Mouse (Mus musculus) gastrocnemius, postnatal 10 days (tissue): Measurements from ENCODE around the gene Rfx3. TPM values are rescaled to one million over a fixed set of nuclear protein-coding genes. Genes with fewer than 3 reads are reported as not detected.

Experiments
- DNase-seq: peaks from one replicate; pipeline ENCODE4 v3.0.0; 2021; ENCODE audit warnings: mixed read lengths
- total RNA-seq, 2 experiments: library from RNA; stranded (reverse); gene quantifications; 2 replicates each; pipeline ENCODE4 v1.2.3; 2021

The Rfx3 gene
- total RNA-seq, 2 experiments from 2014 or later, result 4.9 to 6.3 TPM

DNA sequence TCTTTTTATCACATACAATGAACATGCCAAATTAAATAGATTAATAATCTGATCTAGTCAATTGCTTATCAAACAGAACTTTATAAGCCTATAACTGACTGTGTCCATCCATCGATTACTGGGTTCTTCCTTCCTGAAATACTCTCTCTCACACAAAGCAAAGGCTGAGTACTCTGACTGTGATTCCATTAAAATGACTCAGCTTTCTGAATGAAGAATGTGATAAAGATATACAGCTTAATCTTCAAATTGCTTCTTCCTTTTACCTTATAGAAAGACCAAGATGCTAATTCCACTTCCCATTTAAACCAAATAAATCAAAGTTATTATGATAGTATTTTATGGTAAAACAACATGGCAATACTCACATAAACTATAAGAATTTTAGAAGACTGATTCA lies 105.8 kb downstream of the Rfx3 start:
- DNase-seq, result no peak

DNA sequence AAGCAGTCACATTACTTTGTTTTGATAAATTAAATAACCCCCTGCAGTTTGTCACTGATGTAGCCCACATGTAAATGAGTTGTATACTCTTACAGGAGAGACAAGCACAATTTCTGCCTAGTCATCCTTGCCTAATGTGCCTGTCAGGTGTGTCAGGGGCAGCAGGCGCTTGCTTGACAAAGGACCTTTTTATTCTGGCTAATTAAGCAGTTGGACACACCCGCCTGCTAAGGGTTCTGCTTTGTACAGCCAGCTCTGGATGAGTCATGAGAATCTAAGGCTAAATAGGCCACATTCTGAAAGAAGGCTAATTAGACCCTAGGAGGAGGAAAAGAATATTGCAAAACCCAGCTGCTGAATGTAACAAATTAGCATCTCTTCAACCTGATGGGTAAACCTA lies 106.3 kb downstream of the Rfx3 start:
- no peak for DNase-seq

DNA sequence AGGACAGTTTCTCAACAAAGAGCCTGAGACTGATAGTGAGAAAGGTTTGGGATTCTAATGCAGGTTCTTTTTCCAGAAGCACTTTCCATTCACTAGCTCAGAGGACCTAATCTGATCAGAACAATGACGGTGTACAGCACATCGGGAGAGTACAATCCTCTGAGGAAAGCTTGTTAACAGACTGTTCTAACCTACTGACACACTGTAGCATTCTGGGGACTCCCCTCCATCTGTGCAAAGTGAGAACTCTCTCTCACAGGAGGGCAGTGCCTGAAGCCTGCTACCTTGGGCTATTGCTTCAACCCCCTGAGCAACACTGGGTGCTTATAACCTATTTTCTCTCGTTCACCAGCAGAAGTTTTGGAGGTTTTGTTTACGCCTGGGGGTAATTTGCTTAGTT lies 106.8 kb downstream of the Rfx3 start:
- no peak for DNase-seq

DNA sequence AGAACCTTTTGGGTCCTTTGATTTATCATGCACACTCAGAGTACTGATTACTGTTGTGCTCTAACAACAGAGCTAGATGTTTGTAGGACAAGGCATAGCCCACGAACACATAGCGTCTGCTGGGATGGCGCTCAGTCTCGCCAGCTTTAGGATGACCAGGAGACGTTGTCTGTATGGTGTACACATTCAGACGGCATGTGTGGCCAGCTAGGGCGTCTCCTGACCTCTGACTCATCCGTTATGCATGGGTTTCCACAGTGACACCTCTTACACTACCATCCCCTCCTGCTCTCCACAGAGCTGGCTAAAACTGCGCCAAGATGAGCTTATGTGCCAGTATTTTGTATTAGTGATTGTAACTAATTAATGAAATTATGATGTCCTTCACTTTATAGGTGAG lies 108.4 kb downstream of the Rfx3 start:
- DNase-seq, result no peak

DNA sequence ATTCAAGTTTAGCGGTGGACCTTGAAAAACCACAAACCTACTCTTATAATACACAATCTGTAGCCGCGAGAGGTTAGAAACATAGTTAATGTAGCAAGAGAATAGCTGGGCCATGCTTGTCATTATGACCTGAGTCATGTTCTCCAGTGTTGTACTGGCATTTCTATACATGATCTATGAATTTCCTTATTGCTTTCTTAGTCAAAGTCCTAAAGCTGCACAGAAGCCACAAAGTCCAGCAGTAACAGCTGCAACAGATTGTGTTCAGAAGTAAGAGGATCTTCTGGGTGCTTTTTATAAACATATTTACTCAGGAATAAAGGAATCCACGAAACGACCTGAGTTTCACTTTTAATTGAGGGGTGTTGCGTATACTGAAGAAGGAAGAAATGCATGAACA lies 109.3 kb downstream of the Rfx3 start:
- no peak for DNase-seq

DNA sequence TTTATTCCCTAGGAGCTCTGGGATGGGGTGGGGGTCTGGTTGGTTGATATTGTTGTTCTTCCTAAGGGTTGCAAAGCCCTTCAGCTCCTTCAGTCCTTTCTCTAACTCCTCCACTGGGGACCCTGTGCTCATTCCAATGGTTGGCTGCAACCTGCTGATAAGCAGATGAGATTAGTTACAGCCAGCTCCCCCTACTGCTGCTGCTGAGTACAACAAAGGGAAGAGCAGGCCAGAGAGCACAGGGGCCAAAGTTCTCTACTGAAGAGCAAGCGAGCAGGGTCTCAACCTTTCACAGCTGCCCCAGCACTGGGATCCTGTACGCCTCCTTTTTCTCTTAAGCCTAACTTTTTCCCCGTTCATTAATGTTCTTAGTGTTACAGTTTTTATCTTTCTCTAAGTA lies 126.4 kb downstream of the Rfx3 start:
- DNase-seq, result no peak

DNA sequence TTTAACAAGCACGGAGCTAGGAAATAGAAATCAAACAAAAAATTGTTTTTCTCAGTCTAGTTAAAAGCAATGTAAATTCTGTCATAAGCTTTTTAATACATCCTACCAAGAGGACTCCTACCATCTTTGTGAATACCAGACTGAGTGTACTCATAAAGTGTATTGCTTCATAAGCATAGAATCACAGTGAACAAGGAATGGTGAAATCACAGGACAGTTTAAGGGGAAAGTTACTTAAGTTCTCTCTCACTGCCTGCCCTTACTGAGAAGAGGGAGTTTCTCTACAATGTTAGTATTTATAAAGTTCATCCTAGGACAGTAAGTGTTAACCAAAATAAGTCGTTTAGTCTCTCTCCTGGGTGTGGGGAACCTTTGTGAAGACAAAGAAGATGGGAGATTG lies 133.5 kb downstream of the Rfx3 start:
- DNase-seq, result no peak

DNA sequence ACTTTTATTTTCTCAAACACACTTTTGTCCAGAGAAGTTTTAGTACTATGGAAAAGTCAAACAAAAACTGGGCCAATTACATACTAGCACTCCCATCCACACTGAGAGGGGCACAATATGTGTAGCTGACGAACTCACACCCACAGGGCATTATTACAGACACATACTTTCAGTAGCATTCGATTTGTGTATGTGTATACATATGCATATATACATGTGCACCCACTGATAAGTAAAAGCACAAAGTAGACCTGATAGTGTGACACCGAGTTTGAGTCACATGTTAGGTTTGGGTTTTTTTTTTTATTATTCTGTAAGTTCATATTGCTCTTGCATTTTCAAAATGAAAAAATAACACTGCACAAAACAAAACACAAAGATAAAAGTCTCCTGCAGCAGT lies 140.2 kb downstream of the Rfx3 start:
- no peak for DNase-seq

DNA sequence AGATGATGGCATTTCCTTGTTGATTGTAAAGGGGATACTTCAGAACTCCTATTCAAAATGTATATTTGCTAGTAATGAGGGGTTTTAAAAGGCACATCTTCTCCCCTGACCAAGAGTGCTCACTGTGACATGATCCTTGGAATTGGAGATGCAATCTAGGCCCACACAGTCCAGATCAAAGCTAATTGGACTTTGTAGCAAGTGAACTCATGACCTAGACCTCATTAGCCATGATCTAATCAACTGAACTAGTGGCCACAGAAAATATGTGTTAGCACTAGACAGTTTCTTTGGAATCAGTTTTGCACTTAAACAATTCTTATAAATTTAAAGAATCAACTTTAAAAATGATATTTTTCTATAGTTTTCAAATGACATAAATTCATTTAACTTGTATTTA lies 151.3 kb downstream of the Rfx3 start:
- no peak for DNase-seq

DNA sequence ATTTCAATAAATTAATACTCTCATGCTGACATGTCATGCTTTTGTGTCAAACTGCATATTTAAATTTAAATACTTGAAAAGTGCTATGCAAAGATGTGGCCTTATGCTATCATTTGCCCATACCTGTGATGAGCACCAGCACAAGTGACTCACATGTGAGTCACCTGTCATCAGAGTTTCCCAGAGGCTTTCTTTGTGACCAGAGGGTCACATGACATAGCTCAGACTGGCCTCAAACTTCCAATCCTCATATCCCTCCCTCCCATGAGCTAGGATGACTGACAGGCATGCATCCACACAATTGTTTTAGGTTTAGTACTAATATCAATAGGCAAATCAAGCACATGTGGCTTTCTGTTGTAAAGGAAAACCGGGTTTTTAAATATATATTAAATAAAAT lies 162.0 kb downstream of the Rfx3 start:
- DNase-seq, result no peak

DNA sequence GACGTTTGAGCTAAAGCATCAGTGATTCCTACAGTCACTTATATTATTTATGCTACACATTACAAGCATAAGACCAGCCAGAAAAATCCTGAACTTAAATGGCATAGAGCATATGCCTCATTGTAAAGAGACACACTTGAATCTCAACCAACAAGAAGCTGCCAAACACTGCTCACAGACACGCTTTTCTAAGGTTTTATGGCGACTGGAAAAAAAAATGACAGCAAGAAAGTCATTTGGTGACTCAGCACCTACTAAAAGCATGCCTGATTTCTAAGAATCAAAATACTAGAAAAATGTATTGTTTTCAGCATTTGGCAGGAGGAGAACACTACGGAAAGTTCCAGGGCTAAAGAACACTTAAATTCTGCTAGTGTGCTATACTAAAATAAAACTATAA lies 163.9 kb downstream of the Rfx3 start:
- DNase-seq, result no peak

DNA sequence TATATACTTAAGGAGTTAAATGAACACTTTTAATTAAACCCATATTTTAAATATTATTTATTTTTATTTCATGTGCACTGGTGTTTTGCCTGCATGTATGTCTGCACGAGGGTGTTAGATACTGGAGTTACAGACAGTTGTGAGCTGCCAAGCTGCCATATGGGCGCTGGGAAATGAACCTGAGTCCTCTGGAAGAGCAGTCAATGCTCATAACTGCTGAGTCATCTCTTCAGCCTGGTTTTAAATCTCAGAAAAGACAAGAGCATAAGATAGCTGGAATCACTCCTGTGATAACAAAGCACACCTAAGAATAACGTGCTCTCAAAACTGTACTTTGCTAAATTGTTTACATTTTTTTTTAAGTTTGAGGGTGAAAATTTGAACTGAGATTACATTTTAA lies 172.3 kb downstream of the Rfx3 start:
- no peak for DNase-seq

DNA sequence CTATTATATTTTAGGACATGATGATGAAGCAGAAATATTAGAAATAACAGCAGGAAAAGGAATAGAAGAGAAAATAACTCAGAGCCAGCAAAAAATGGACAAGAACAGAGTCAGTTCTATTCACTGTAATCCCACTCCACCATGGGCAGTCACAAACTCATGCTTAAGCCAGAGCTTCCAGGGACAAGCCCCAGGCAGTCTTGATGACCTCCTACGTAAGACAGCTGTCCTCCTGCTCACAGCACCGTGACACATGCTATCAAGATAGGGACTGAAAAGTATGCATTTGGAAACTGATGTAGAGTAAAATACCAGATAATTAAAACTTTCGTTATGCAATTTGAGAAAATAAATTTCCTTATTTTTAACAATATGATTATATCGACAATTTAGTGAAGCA lies 172.9 kb downstream of the Rfx3 start:
- no peak for DNase-seq

DNA sequence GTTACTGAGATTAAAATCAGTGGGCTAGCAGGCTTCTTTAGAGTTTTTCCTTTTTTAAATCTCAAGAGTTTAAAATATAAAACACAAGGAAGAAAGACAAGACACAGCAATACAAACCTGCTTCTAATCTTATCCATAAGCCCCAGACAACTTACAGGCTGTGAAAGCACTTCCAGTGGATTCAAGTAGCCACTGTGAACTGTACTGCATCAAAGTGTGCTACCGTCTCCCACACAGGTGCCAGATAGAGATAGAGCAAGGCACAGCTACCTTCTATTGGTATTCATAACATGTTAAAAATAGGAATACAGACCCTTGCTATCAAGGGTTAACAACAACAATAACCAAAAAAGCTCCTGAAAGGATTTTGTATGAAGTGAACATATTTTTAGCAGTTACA lies 178.5 kb downstream of the Rfx3 start:
- DNase-seq, result no peak

DNA sequence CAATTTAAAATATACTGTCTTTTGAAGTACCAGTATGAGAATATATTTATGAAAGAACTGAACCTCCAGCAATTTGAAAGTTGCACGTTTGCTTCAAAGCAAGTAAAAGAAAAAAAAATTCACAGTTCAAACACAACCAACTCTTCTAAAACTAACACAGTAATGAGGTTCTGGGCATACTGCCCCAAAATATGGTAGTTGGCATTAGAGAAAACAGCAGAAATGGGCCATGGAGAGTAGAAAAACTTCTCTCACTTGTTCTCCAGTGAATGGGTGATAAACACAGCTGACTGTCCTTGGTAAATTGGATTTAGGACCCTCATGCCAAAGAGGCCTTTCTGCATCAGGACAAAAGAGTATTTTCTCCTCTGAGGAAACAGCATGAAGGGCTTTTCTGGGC lies 182.7 kb downstream of the Rfx3 start:
- no peak for DNase-seq

DNA sequence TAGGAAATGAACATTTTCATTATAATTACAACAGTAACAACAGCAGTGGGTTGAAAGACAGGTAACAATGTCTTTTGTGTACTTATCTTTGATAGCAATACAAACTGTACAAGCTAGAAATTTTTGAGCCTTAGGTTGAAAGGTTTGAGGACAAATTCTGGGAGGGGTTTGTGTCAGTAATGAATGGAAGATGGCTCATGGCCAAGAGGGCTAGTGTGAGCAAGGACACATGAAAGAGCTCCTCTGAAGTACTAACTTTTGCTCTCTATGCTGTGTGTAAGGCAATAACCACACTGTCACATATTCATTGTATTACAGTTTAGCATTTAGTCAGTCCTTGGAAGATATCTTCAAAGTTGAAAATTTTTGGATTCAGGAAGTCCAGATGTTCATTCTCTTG lies 193.3 kb downstream of the Rfx3 start:
- no peak for DNase-seq

DNA sequence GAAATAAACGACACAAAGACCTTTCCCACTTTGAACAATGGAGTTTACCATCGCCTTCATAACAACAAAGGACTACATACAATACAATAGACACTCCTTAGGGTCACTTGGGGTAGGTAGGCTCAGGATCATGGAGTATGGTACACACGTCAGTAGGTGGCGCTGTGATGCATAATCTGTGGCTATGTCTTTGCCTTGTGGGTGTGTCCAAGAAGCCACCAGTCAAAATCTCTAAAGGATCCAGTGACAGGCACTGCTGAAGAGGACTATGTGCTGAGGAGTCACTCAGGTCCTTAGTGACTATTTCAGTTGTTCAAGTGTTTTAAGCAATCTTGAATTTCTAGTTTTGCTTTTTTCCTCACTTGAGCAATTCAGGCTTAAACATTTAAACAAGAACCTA lies 230.9 kb downstream of the Rfx3 start:
- no peak for DNase-seq

DNA sequence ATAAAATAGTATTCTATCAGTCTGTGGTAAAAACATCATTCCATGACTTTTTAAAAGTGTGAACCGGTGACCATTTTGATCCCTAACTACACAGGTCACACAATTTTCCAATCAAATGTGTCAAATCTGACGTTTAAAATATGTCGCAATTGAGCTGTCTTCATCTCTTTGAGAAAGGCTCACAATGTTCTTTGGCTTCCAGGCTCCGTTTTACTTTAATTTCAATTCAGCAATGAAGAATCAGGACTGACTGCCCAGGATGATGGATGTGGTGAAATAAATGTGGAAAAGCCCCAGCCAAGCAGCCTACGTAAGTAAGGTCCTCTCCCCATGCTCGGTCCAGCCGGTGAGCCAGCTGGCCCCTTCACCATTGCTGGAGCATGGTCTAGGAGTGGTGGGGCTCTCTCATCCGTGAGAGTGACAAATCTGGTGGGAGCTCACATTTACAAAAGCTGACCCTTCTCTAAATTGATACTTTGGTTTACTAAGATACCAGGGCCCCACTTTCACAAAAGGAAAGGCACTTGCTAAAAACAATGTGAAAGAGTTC lies 240.2 kb downstream of the Rfx3 start:
- no peak for DNase-seq

DNA sequence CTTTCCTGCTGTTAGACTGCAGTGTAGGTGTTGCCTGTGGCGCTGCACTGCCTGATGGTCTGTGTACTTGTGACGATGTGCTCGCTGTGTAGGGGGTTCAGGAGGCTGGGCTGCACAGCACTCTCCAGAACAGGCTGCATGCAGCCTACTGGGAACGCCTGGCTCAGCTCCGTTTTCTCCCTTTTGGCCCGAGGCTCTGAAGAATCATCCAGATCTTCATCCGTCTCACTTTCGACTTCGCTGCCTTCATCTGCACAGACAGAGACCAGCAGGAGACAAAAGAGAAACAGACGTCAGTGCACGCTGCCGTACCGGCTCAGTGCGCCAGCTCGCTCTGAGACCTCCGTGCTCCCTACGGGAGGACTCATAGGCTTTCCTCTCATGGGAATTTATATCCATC lies 242.5 kb downstream of the Rfx3 start:
- no peak for DNase-seq

DNA sequence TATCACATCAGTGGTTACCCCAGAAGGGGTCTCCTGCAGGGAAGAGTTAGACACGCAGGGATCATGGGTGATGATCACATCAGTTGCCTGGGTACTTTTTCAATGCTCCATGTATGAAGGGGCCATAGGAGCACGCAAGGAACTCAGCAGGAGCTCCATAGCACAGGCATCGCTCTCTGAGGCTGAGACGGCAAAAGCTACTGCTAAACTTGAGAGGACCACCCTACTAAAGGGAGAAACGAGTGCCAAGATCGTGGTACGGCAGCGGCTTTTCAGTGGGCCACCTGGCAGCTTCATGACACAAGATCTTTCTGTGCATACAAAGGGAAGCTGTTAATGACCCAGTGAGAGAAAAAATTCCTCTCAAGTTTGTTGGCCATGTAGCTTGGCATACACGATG lies 250.7 kb downstream of the Rfx3 start:
- no peak for DNase-seq

DNA sequence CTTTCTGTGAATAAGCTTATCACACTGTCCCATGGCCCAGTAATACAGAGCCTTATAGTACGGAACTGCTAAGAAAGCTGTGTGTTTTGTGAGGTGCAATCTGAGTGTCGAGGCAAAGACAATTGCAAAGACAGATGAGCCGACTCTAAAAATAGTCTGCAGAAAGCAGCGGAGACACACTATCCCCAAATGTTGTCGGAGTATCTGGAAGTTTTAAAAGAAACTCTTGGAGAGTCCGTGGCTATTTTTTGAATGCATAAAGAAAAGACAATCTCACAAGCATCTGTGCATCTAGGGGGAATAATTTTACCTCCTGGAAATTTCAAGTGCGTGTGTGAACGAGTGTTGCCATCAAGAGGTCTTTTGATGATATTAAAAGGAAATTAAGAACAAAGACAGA lies 251.6 kb downstream of the Rfx3 start:
- no peak for DNase-seq

DNA sequence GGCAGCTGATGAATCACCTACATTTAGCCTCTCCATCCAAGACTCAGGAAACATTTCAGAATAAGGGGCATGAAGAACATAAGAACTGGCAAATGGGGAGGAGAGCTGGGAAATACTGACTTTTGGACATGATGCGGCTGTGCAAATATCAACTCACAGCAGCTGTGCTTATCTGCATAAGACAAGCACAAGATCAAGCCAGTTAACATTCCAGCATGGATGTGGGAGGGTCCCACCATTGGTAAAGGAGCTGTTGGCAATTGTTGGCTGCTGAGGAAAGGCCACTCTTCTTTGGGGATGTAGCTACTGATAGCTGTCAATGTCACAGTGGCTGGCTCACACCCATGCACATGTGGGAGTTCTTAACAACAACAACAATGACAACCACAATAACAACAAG lies 263.7 kb downstream of the Rfx3 start:
- no peak for DNase-seq

DNA sequence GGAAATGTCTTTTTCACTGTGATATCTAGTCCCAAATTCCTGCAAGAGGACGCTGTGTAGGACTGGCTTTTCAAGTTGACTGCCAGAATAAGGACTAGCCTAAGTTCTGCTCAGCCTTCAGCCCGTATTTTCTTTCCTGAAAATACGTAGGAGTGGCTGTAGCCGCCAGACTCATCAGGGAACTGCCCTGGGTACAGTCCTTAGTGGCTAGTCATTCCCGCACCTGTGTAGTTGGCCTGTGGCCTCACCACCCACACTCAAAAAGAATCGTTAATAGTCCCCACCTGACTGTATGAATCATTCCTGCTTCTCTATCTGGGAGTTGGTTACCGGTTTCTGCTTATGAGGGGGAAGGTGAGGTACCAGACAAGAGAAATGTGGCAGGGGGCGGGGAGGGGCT lies 272.1 kb downstream of the Rfx3 start:
- DNase-seq, result no peak

DNA sequence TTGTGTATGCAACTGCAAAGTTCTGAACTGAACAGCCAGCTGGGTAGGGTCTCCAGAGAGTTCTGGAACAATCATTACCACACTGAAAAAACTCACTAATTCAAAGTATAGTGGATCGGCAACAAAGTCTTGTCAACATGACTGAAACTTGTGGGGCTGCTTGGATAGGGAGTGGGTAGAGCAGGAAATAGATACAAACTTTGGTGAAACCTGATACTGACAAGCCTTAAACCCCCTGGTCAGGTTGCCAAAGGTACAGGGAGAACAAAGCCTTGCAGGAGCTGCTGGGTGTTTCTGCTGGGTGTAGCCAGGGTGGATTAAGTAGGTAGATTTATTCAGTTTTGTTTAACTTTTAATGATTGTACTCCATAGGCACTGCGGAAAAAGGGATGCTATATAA lies 274.4 kb downstream of the Rfx3 start:
- no peak for DNase-seq

DNA sequence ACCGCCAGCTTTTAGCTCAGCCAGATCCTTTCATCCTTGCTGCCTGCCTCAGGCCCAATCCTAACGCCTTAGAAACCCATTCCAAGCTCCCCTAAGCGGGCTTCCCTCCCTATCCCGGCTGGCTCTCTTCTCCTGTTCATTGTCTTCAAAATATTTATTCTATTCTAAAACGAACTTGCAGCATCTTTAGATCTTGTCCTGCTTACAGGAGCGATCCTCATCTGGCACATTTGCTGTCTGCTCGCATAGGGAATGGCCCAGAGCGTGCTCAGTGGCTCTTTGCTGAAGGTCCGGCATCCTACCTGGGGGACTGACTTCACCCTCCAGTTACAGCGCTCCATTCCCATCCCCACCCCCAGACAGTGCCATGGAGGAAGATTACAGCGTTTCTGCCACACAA lies 292.0 kb downstream of the Rfx3 start:
- no peak for DNase-seq

DNA sequence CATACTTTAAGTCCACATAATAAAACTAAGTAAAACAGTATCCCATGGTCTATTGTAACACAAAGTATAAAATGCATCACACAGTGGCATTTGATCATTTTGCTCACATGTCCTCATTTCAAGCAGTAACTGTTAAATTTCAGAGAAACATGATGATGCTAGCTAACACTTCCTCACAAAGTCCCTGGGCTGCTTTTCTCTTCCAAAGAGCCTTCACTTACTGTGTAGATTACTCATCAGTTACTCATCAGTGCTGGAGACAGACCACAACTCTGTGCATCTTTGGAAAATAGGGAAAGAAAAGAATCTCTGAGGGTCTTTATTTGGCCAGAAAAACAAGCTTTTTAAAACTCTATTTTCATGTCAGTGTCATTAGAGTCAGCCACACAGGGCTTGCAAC lies 294.7 kb downstream of the Rfx3 start:
- DNase-seq, result no peak
